Comparison of ENCODE assay signal across 10 mouse cellular contexts in the genomic region with DNA sequence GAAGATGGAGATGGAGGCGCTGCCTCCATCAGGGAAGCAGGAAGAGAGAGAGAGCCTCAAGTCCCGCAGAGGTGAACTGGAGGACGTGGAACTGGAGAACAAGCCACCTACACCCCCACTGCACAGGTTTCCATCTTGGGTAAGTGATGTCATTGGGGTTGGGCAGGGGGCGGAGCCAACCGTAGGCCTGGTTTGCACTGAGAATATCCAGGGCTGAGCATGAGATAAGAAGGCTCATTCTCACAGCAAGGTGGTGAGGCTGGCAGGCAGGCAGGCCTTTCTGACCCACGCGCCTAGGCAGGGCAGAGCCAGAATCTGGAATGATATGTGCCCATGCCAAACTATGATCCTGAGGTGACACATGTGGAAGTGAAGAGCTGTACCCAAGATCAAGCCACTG. TPM values are rescaled to one million over a fixed set of nuclear protein-coding genes. Genes with fewer than 3 reads are reported as not detected.
A peak's percentile ranks its signal among the peaks of the same experiment; 100 is the strongest.
DNase-seq lines count a peak whose midpoint lies in the region; ATAC-seq and TF ChIP-seq lines count a peak whose summit lies in the region.
"Had no signal": no experiment of that assay in that cellular context is flagged by ENCODE, and none has a peak within 500 bp of the region (broad histone marks: within the 10 kb centered on the region; RNA-seq: fewer than 3 reads in every experiment).

No protein-coding gene starts in this region.

- H3K9ac ChIP-seq in MEL (ENCODE audit: control insufficient read depth, low read depth, low read length, poor library complexity, severe bottlenecking), result no peak overlapping the region
- H3K9ac ChIP-seq in liver, embryonic 12.5 days, result no peak overlapping the region
- H3K9ac ChIP-seq: forebrain, postnatal 0 days had no signal

- no peaks in the 10 kb centered on the region for H3K9me3 ChIP-seq in MEL (replicated peaks; ENCODE audit: insufficient read depth, low read length)
- H3K9me3 ChIP-seq in heart, embryonic 10.5 days, result no peaks in the 10 kb centered on the region
- H3K9me3 ChIP-seq in liver, embryonic 12.5 days (replicated peaks), result no peaks in the 10 kb centered on the region

- H3K27me3 ChIP-seq in MEL (ENCODE audit: control insufficient read depth in 1 of 2, insufficient read depth in 2 of 2, low read length in 2 of 2), result no peaks in the 10 kb centered on the region
- H3K27me3 ChIP-seq in heart, embryonic 10.5 days (ENCODE audit: insufficient read depth, poor library complexity, severe bottlenecking), result no peaks in the 10 kb centered on the region
- no peaks in the 10 kb centered on the region for H3K27me3 ChIP-seq in liver, embryonic 12.5 days (replicated peaks)

- no peak for TF ChIP-seq POLR2A in MEL (IDR thresholded peaks at IDR 0.05; ENCODE audit: control insufficient read depth in 1 of 2, insufficient read depth in 1 of 2, low read depth in 1 of 2, low read length in 2 of 2, poor library complexity in 1 of 2)

- WGBS in heart, embryonic 10.5 days, result 46% methylated on average over 7 of the region's 7 CpGs
- WGBS in liver, embryonic 12.5 days (ENCODE audit: insufficient replicate concordance), result 50% methylated on average over 7 of the region's 7 CpGs

- peaks cover 0 to 7% of the 10 kb centered on the region in 2 experiments; a peak in 3 of 4 replicates for H3K4me1 ChIP-seq in MEL (ENCODE audit: control insufficient read depth in 1 of 2, insufficient read depth in 2 of 2, low read length in 2 of 2)
- peaks cover 18% of the 10 kb centered on the region for H3K4me1 ChIP-seq in heart, embryonic 10.5 days
- peaks cover 17% of the 10 kb centered on the region for H3K4me1 ChIP-seq in liver, embryonic 12.5 days

- ATAC-seq in liver, embryonic 12.5 days, result peak; percentile 87
- ATAC-seq: forebrain, postnatal 0 days had no signal

- no peak for TF ChIP-seq EP300 in MEL (IDR thresholded peaks at IDR 0.05; ENCODE audit: low read depth in 1 of 2, low read length in 2 of 2)

- DNase-seq in A20 (ENCODE audit: low read depth, low spot score) (peak; percentile 21), MEL (ENCODE audit: low read depth, low spot score) (peak; percentile 49)
- peak; percentile 90 for DNase-seq in heart, embryonic 10.5 days (ENCODE audit: low spot score)
- no peak for DNase-seq in gastrocnemius, adult 18-20 months (ENCODE audit: low spot score)
- no peak for DNase-seq in layer of hippocampus, adult 2 months (ENCODE audit: low spot score in 2 of 2)
- no peak for DNase-seq in left cerebral cortex, adult 2 months (ENCODE audit: extremely low spot score in 1 of 2, low spot score in 2 of 2)
- DNase-seq: cerebellum, adult 8-10 months; forebrain, postnatal 0 days had no signal

- H3K4me2 ChIP-seq in liver, embryonic 12.5 days, result no peak overlapping the region
- H3K4me2 ChIP-seq: midbrain, embryonic 11.5 days had no signal

- H3K27ac ChIP-seq in MEL (ENCODE audit: control insufficient read depth, low read depth, low read length), result no peak overlapping the region
- peak overlapping the region; percentile 84 for H3K27ac ChIP-seq in heart, embryonic 10.5 days
- no peak overlapping the region for H3K27ac ChIP-seq in liver, embryonic 12.5 days
- no peak overlapping the region for H3K27ac ChIP-seq in layer of hippocampus, adult 2 months
- H3K27ac ChIP-seq in left cerebral cortex, adult 2 months, result no peak overlapping the region

- no peaks in the 10 kb centered on the region for H3K79me2 ChIP-seq in MEL (ENCODE audit: control insufficient read depth, insufficient read depth, low read length, poor library complexity)

- no peak for TF ChIP-seq RAD21 in MEL (IDR thresholded peaks at IDR 0.05; ENCODE audit: low read depth, low read length)

- H3K4me3 ChIP-seq in MEL (ENCODE audit: control insufficient read depth in 1 of 2, insufficient read depth in 1 of 2, low read depth in 2 of 2, low read length in 2 of 2), result no peak overlapping the region
- H3K4me3 ChIP-seq in heart, embryonic 10.5 days, result no peak overlapping the region
- no peak overlapping the region for H3K4me3 ChIP-seq in liver, embryonic 12.5 days
- no peak overlapping the region for H3K4me3 ChIP-seq in layer of hippocampus, adult 2 months
- H3K4me3 ChIP-seq in left cerebral cortex, adult 2 months, result no peak overlapping the region

- no peak for TF ChIP-seq CTCF in MEL (IDR thresholded peaks at IDR 0.05 in 2 of 3, conservative IDR thresholded peaks at IDR 0.05 in 1 of 3; ENCODE audit: control insufficient read depth in 1 of 3, insufficient read depth in 1 of 3, low read depth in 2 of 3, low read length in 3 of 3, poor library complexity in 1 of 3, severe bottlenecking in 1 of 3)
- TF ChIP-seq CTCF in layer of hippocampus, adult 2 months (conservative IDR thresholded peaks at IDR 0.05), result no peak
- TF ChIP-seq CTCF in left cerebral cortex, adult 2 months (IDR thresholded peaks at IDR 0.05), result no peak

- intact Hi-C loops in left cerebral cortex, adult 2 months (cut with DNase I), result no loop called here

- H3K36me3 ChIP-seq in MEL (ENCODE audit: control insufficient read depth in 1 of 2, insufficient read depth in 2 of 2, low read length in 2 of 2), result peaks cover 0 to 2% of the 10 kb centered on the region in 2 experiments; a peak in 1 of 4 replicates
- peaks cover 38% of the 10 kb centered on the region for H3K36me3 ChIP-seq in heart, embryonic 10.5 days
- H3K36me3 ChIP-seq in liver, embryonic 12.5 days, result no peaks in the 10 kb centered on the region

TF ChIP-seq in MEL, 35 proteins besides CTCF, POLR2A, EP300 and RAD21:
- TF ChIP-seq RCOR1 (IDR thresholded peaks at IDR 0.05; ENCODE audit: low read depth, low read length) (no peak), ZKSCAN1 (IDR thresholded peaks at IDR 0.05; ENCODE audit: low read depth, low read length) (no peak)

RNA-seq across cellular contexts. Expression of a gene that starts 26.3 kb away (rescaled TPM):
- 0.35 and 0.39 TPM in 2 replicates for total RNA-seq in MEL (2012; rRNA removed)
- 1 to 10 TPM in 1 of 2 experiments, not detected in 1; 2.3 TPM for polyA plus RNA-seq in MEL (2012; ENCODE audit: insufficient read depth in 1 of 2, insufficient read length in 2 of 2, low read depth in 1 of 2, low replicate concordance in 2 of 2, missing spikeins in 1 of 2)
- polyA plus RNA-seq in heart, embryonic 10.5 days (2016; fragmentation: Nextera tagmentation; extraction: Ambion mirVana), result 5.0 and 5.8 TPM in 2 replicates
- polyA plus RNA-seq in liver, embryonic 12.5 days (2016; fragmentation: Nextera tagmentation; extraction: Ambion mirVana), result 0.42 and 0.48 TPM in 2 replicates
- total RNA-seq in gastrocnemius, adult 18-20 months (2021), result 1 to 10 TPM in 1 of 2 experiments, under 1 TPM in 1; 0.71 to 1.0 TPM
- 10 to 100 TPM; 15.3 to 16.1 TPM for total RNA-seq in layer of hippocampus, adult 2 months (2021)
- 10 to 100 TPM in 1 of 2 experiments, 1 to 10 TPM in 1; 9.1 to 12.1 TPM for total RNA-seq in left cerebral cortex, adult 2 months (2021)

RNA-seq across cellular contexts. Expression of a gene that starts 34.2 kb away (rescaled TPM):
- 6.4 and 9.5 TPM in 2 replicates for total RNA-seq in MEL (2012; rRNA removed)
- 1 to 10 TPM in 1 of 2 experiments, not detected in 1; 7.2 TPM for polyA plus RNA-seq in MEL (2012; ENCODE audit: insufficient read depth in 1 of 2, insufficient read length in 2 of 2, low read depth in 1 of 2, low replicate concordance in 2 of 2, missing spikeins in 1 of 2)
- polyA plus RNA-seq in heart, embryonic 10.5 days (2016; fragmentation: Nextera tagmentation; extraction: Ambion mirVana), result 21.9 and 25.4 TPM in 2 replicates
- polyA plus RNA-seq in liver, embryonic 12.5 days (2016; fragmentation: Nextera tagmentation; extraction: Ambion mirVana), result 10.5 and 10.7 TPM in 2 replicates
- total RNA-seq in gastrocnemius, adult 18-20 months (2021), result 1 to 10 TPM; 1.7 to 2.4 TPM
- 10 to 100 TPM in 1 of 2 experiments, 1 to 10 TPM in 1; 9.8 to 12.6 TPM for total RNA-seq in layer of hippocampus, adult 2 months (2021)
- total RNA-seq in left cerebral cortex, adult 2 months (2021), result 10 to 100 TPM in 1 of 2 experiments, 1 to 10 TPM in 1; 9.7 to 10.3 TPM

RNA-seq across cellular contexts. Expression of a gene that starts 47.8 kb away (rescaled TPM):
- total RNA-seq in MEL (2012; rRNA removed), result 13.5 and 13.8 TPM in 2 replicates
- polyA plus RNA-seq in MEL (2012; ENCODE audit: insufficient read depth in 1 of 2, insufficient read length in 2 of 2, low read depth in 1 of 2, low replicate concordance in 2 of 2, missing spikeins in 1 of 2), result 10 to 100 TPM in 1 of 2 experiments, not detected in 1; 20.5 TPM
- polyA plus RNA-seq in heart, embryonic 10.5 days (2016; fragmentation: Nextera tagmentation; extraction: Ambion mirVana), result 1.7 and 2.3 TPM in 2 replicates
- 3.7 and 3.8 TPM in 2 replicates for polyA plus RNA-seq in liver, embryonic 12.5 days (2016; fragmentation: Nextera tagmentation; extraction: Ambion mirVana)
- total RNA-seq in gastrocnemius, adult 18-20 months (2021), result 1 to 10 TPM; 2.5 to 5.5 TPM
- 10 to 100 TPM; 27.2 TPM for total RNA-seq in layer of hippocampus, adult 2 months (2021)
- 10 to 100 TPM; 24.7 to 33.1 TPM for total RNA-seq in left cerebral cortex, adult 2 months (2021)

Comparison
In these comparisons a context has a peak if more than half of its experiments do, and no peak if none do; other contexts are left out.
1. DNase-seq: peak in A20 (single experiment), MEL (single experiment) and heart, embryonic 10.5 days (single experiment); none in gastrocnemius, adult 18-20 months (single experiment), layer of hippocampus, adult 2 months (0 of 2) and left cerebral cortex, adult 2 months (0 of 2).